Mouse (Mus musculus): Measurements from ENCODE around the gene Nsun2. TPM values are rescaled to one million over a fixed set of nuclear protein-coding genes. Genes with fewer than 3 reads are reported as not detected.

Gene Nsun2
- polyA plus RNA-seq, 2 experiments: 58.7 to 88.8 TPM

- ATAC-seq (ENCODE audit: insufficient read depth): no peak
These were observed 91.0 kb downstream of the Nsun2 start for GRCm38 (mm10) chr13:69624510-69624909.

GRCm38 (mm10) chr13:69627941-69628340 is 94.4 kb downstream of the Nsun2 start:
- no peak overlapping the region for H3K4me2 ChIP-seq (ENCODE audit: low read depth)
- no peak overlapping the region for H3K4me3 ChIP-seq (ENCODE audit: insufficient read depth in 1 of 2, low read depth in 2 of 2, low read length in 2 of 2)
- H3K4me1 ChIP-seq (replicated peaks; ENCODE audit: control insufficient read depth in 2 of 2, insufficient read depth in 2 of 2, low read length in 1 of 2): no peaks in the 10 kb centered on the region
- TF ChIP-seq EP300 (IDR thresholded peaks at IDR 0.05; ENCODE audit: low read depth) (no peak), CTCF (IDR thresholded peaks at IDR 0.05; ENCODE audit: low read depth) (no peak)
- no peak for DNase-seq (ENCODE audit: low read depth in 3 of 3, low spot score in 3 of 3)
- no peaks in the 10 kb centered on the region for H3K27me3 ChIP-seq (ENCODE audit: control insufficient read depth, insufficient read depth, low read length)
- WGBS (ENCODE audit: insufficient replicate concordance): 86% methylated on average over 3 of the region's 3 CpGs
- H3K9ac ChIP-seq (replicated peaks): no peak overlapping the region
- no peaks in the 10 kb centered on the region for H3K9me3 ChIP-seq (ENCODE audit: control insufficient read depth, low read length)
- no peak overlapping the region for H3K27ac ChIP-seq
- ATAC-seq (ENCODE audit: insufficient read depth): no peak
- peaks cover 87% of the 10 kb centered on the region for H3K36me3 ChIP-seq (replicated peaks; ENCODE audit: control insufficient read depth, insufficient read depth, low read depth)

More at GRCm38 (mm10) chr13:69624510-69624909, 91.0 kb downstream of the Nsun2 start:
- Histone ChIP-seq H3K9me3 (ENCODE audit: control insufficient read depth, low read length) (no peaks in the 10 kb centered on the region), H3K4me3 (ENCODE audit: insufficient read depth in 1 of 2, low read depth in 2 of 2, low read length in 2 of 2) (no peak overlapping the region), H3K9ac (replicated peaks) (no peak overlapping the region), H3K36me3 (replicated peaks; ENCODE audit: control insufficient read depth, insufficient read depth, low read depth) (peaks cover 71% of the 10 kb centered on the region), H3K27me3 (ENCODE audit: control insufficient read depth, insufficient read depth, low read length) (no peaks in the 10 kb centered on the region), H3K27ac (no peak overlapping the region), H3K4me2 (ENCODE audit: low read depth) (no peak overlapping the region), H3K4me1 (replicated peaks; ENCODE audit: control insufficient read depth in 2 of 2, insufficient read depth in 2 of 2, low read length in 1 of 2) (no peaks in the 10 kb centered on the region)
- DNase-seq (ENCODE audit: low read depth in 3 of 3, low spot score in 3 of 3): no peak
- WGBS (ENCODE audit: insufficient replicate concordance): 55% methylated on average over 3 of the region's 3 CpGs
- TF ChIP-seq CTCF (IDR thresholded peaks at IDR 0.05; ENCODE audit: low read depth): no peak
- no peak for TF ChIP-seq EP300 (IDR thresholded peaks at IDR 0.05; ENCODE audit: low read depth)

- Histone ChIP-seq H3K4me2 (ENCODE audit: low read depth) (no peak overlapping the region), H3K4me1 (replicated peaks; ENCODE audit: control insufficient read depth in 2 of 2, insufficient read depth in 2 of 2, low read length in 1 of 2) (no peaks in the 10 kb centered on the region), H3K4me3 (ENCODE audit: insufficient read depth in 1 of 2, low read depth in 2 of 2, low read length in 2 of 2) (no peak overlapping the region), H3K9me3 (ENCODE audit: control insufficient read depth, low read length) (no peaks in the 10 kb centered on the region), H3K27ac (no peak overlapping the region), H3K36me3 (replicated peaks; ENCODE audit: control insufficient read depth, insufficient read depth, low read depth) (peaks cover 84% of the 10 kb centered on the region), H3K9ac (replicated peaks) (no peak overlapping the region), H3K27me3 (ENCODE audit: control insufficient read depth, insufficient read depth, low read length) (no peaks in the 10 kb centered on the region)
- WGBS (ENCODE audit: insufficient replicate concordance): 73% methylated on average over 8 of the region's 8 CpGs
- ATAC-seq (ENCODE audit: insufficient read depth) (no peak), DNase-seq (ENCODE audit: low read depth in 3 of 3, low spot score in 3 of 3) (no peak)
- TF ChIP-seq EP300 (IDR thresholded peaks at IDR 0.05; ENCODE audit: low read depth) (no peak), CTCF (IDR thresholded peaks at IDR 0.05; ENCODE audit: low read depth) (no peak)
These were observed 97.0 kb downstream of the Nsun2 start for GRCm38 (mm10) chr13:69630576-69630975.

GRCm38 (mm10) chr13:69631111-69631510 is 97.6 kb downstream of the Nsun2 start:
- Histone ChIP-seq H3K36me3 (replicated peaks; ENCODE audit: control insufficient read depth, insufficient read depth, low read depth) (peaks cover 82% of the 10 kb centered on the region), H3K9ac (replicated peaks) (no peak overlapping the region), H3K27ac (no peak overlapping the region), H3K4me3 (ENCODE audit: insufficient read depth in 1 of 2, low read depth in 2 of 2, low read length in 2 of 2) (no peak overlapping the region), H3K4me2 (ENCODE audit: low read depth) (no peak overlapping the region), H3K27me3 (ENCODE audit: control insufficient read depth, insufficient read depth, low read length) (no peaks in the 10 kb centered on the region), H3K9me3 (ENCODE audit: control insufficient read depth, low read length) (no peaks in the 10 kb centered on the region), H3K4me1 (replicated peaks; ENCODE audit: control insufficient read depth in 2 of 2, insufficient read depth in 2 of 2, low read length in 1 of 2) (no peaks in the 10 kb centered on the region)
- TF ChIP-seq CTCF (IDR thresholded peaks at IDR 0.05; ENCODE audit: low read depth): no peak
- TF ChIP-seq EP300 (IDR thresholded peaks at IDR 0.05; ENCODE audit: low read depth): no peak
- 80% methylated on average over 3 of the region's 3 CpGs for WGBS (ENCODE audit: insufficient replicate concordance)
- ATAC-seq (ENCODE audit: insufficient read depth) (no peak), DNase-seq (ENCODE audit: low read depth in 3 of 3, low spot score in 3 of 3) (no peak)

- peaks cover 80% of the 10 kb centered on the region for H3K36me3 ChIP-seq (replicated peaks; ENCODE audit: control insufficient read depth, insufficient read depth, low read depth)
- H3K4me2 ChIP-seq (ENCODE audit: low read depth): no peak overlapping the region
- H3K4me1 ChIP-seq (replicated peaks; ENCODE audit: control insufficient read depth in 2 of 2, insufficient read depth in 2 of 2, low read length in 1 of 2): no peaks in the 10 kb centered on the region
- no peak overlapping the region for H3K27ac ChIP-seq
- no peaks in the 10 kb centered on the region for H3K27me3 ChIP-seq (ENCODE audit: control insufficient read depth, insufficient read depth, low read length)
- ATAC-seq (ENCODE audit: insufficient read depth) (no peak), DNase-seq (ENCODE audit: low read depth in 3 of 3, low spot score in 3 of 3) (no peak)
- H3K9me3 ChIP-seq (ENCODE audit: control insufficient read depth, low read length): no peaks in the 10 kb centered on the region
- no peak for TF ChIP-seq CTCF (IDR thresholded peaks at IDR 0.05; ENCODE audit: low read depth)
- no peak for TF ChIP-seq EP300 (IDR thresholded peaks at IDR 0.05; ENCODE audit: low read depth)
- no peak overlapping the region for H3K9ac ChIP-seq (replicated peaks)
- 69% methylated on average over 4 of the region's 4 CpGs for WGBS (ENCODE audit: insufficient replicate concordance)
- no peak overlapping the region for H3K4me3 ChIP-seq (ENCODE audit: insufficient read depth in 1 of 2, low read depth in 2 of 2, low read length in 2 of 2)
These were observed 98.1 kb downstream of the Nsun2 start for GRCm38 (mm10) chr13:69631659-69632058.
